Mouse (Mus musculus) neural tube, embryonic 13.5 days (tissue): ENCODE data around the gene Nhsl2. TPM values are rescaled to one million over a fixed set of nuclear protein-coding genes. Genes with fewer than 3 reads are reported as not detected.

ENCODE experiments used
- ATAC-seq: fragments of 200-750 bp; cut with Nextera tagmentation; 2 replicates; pipeline ENCODE4 v1.8.0; 2017; ENCODE audit warnings: low read depth, mild to moderate bottlenecking, moderate TSS enrichment, moderate library complexity
- H3K27ac ChIP-seq: fragments of 300-500 bp; sonication (generic); replicated peaks from 2 replicates; pipeline ENCODE4 v1.5.1; 2015; ENCODE audit warnings: moderate library complexity, mild to moderate bottlenecking, inconsistent platforms
- H3K27me3 ChIP-seq: fragments of 300-500 bp; sonication (generic); 2 replicates; pipeline ENCODE4 v1.6.1; 2015; ENCODE audit warnings: mild to moderate bottlenecking, inconsistent platforms
- H3K36me3 ChIP-seq: fragments of 300-500 bp; sonication (generic); 2 replicates; pipeline ENCODE4 v1.6.1; 2015; ENCODE audit warnings: mild to moderate bottlenecking, inconsistent platforms
- H3K4me1 ChIP-seq: fragments of 300-500 bp; sonication (generic); replicated peaks from 2 replicates; pipeline ENCODE4 v1.6.1; 2015; ENCODE audit warnings: inconsistent platforms
- H3K4me2 ChIP-seq: fragments of 300-500 bp; sonication (generic); 2 replicates; pipeline ENCODE4 v1.6.1; 2015; ENCODE audit warnings: inconsistent platforms, mild to moderate bottlenecking, moderate library complexity
- H3K4me3 ChIP-seq: fragments of 300-500 bp; sonication (generic); 2 replicates; pipeline ENCODE4 v1.5.1; 2015; ENCODE audit warnings: mild to moderate bottlenecking, inconsistent platforms
- H3K9ac ChIP-seq: fragments of 300-500 bp; sonication (generic); 2 replicates; pipeline ENCODE4 v1.6.1; 2015; ENCODE audit warnings: moderate library complexity, mild to moderate bottlenecking, inconsistent platforms
- H3K9me3 ChIP-seq: fragments of 300-500 bp; sonication (generic); 2 replicates; pipeline ENCODE4 v1.6.1; 2016; ENCODE audit warnings: inconsistent platforms
- WGBS: fragments of 180-500 bp; shearing (Covaris S2); methylation state at CpG from one replicate; pipeline ENCODE4 v1.1.7; 2015; 5-methylcytosine and 5-hydroxymethylcytosine counted together
- polyA plus RNA-seq: library from polyadenylated mRNA; unstranded; fragments of >200 nt; fragmentation: Nextera tagmentation; extraction: Ambion mirVana; gene quantifications from 2 replicates; pipeline ENCODE4 v1.2.1, GENCODE M21; 2015

Gene Nhsl2
- polyA plus RNA-seq, 1 experiment from 2014 or later, result 4.6 TPM

DNA sequence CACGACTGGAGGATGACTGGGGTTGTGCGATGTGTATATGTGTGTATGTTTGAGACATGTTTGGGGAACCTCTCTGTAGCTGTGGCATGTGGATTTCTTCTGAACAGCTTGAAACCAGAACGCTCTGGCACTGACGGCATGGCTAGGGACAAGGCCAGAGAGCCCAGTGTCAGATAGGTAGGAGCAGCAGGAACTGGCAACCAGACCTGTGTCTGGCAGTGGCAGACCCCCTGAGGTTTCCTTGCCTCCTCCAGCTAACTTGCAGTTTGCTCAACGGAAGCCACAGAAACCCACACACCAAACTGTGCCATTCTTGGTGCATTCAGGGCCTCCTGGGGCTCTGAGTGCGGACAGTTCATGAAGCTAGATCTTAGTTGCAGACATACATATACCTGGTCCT, 81.1 kb downstream of the Nhsl2 start:
- no peaks in the 10 kb centered on the region for H3K4me1 ChIP-seq
- H3K4me3 ChIP-seq, result no peak overlapping the region
- no peak overlapping the region for H3K9ac ChIP-seq
- no peaks in the 10 kb centered on the region for H3K9me3 ChIP-seq
- no peaks in the 10 kb centered on the region for H3K36me3 ChIP-seq
- no peak for ATAC-seq
- 90% methylated on average over 6 of the region's 6 CpGs for WGBS
- H3K27me3 ChIP-seq, result peaks cover 54% of the 10 kb centered on the region
- H3K4me2 ChIP-seq, result no peak overlapping the region
- no peak overlapping the region for H3K27ac ChIP-seq

GRCm38 (mm10) chrX:101931016-101931415, 81.8 kb downstream of the Nhsl2 start:
- peaks cover 56% of the 10 kb centered on the region for H3K27me3 ChIP-seq
- H3K36me3 ChIP-seq, result no peaks in the 10 kb centered on the region
- no peak for ATAC-seq
- WGBS, result 83% methylated on average over 5 of the region's 5 CpGs
- no peak overlapping the region for H3K9ac ChIP-seq
- no peak overlapping the region for H3K27ac ChIP-seq
- no peaks in the 10 kb centered on the region for H3K9me3 ChIP-seq
- no peak overlapping the region for H3K4me3 ChIP-seq
- H3K4me1 ChIP-seq, result no peaks in the 10 kb centered on the region
- H3K4me2 ChIP-seq, result no peak overlapping the region

DNA sequence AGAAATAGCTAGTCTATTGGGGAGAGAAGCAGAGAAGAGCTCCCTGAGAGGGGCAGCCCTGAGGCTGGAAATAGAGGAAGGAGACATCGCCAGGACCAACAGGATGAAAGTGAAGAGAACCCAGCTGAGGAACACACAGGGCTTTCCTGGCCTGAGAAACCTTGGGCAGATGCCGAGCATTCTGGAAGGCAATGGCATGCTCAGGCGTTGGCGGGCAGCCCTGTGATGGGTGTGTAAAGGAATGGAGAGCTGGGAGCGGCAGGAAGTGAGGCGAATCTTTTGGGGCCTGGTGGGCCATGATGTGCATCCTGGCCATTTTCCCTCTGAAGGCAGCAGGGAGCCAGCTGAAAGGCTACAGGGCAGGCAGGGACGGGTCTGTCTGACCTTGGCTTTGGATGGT, 83.1 kb downstream of the Nhsl2 start:
- peaks cover 59% of the 10 kb centered on the region for H3K27me3 ChIP-seq
- no peak for ATAC-seq

DNA sequence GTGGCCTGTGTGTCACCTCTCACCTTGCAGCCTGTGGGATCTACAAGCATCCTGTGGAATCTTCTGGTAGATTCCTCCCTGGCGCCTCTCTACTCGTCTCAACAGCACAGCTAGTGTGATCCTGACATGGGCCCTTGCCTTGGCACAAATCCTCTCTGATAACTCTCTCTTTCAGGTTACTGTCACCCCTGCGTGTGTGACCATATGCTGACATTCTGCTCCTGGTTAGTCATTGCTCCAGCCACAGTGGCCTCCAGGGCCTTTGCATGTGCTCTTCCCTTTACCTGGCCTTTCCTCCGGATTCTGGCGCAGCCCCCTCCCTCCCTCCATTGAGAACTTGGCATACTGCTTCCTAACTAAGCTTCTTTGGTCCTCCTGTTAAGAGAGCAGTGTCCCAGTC, 84.2 kb downstream of the Nhsl2 start:
- no peak for ATAC-seq
- 90% methylated on average over 5 of the region's 5 CpGs for WGBS
- H3K27me3 ChIP-seq, result peaks cover 59% of the 10 kb centered on the region

More for the DNA sequence above, 83.1 kb downstream of the Nhsl2 start:
- 85% methylated on average over 7 of the region's 7 CpGs for WGBS
- no peak overlapping the region for H3K27ac ChIP-seq
- H3K4me1 ChIP-seq, result no peaks in the 10 kb centered on the region
- H3K9me3 ChIP-seq, result no peaks in the 10 kb centered on the region
- no peak overlapping the region for H3K4me2 ChIP-seq
- H3K4me3 ChIP-seq, result no peak overlapping the region
- H3K36me3 ChIP-seq, result no peaks in the 10 kb centered on the region
- H3K9ac ChIP-seq, result no peak overlapping the region

GRCm38 (mm10) chrX:101935291-101935840, 86.2 kb downstream of the Nhsl2 start:
- H3K27ac ChIP-seq, result no peak overlapping the region
- H3K4me2 ChIP-seq, result no peak overlapping the region
- H3K36me3 ChIP-seq, result no peaks in the 10 kb centered on the region
- H3K9me3 ChIP-seq, result no peaks in the 10 kb centered on the region
- ATAC-seq, result no peak
- H3K4me3 ChIP-seq, result no peak overlapping the region
- H3K4me1 ChIP-seq, result no peaks in the 10 kb centered on the region
- H3K27me3 ChIP-seq, result peaks cover 61% of the 10 kb centered on the region
- H3K9ac ChIP-seq, result no peak overlapping the region
- WGBS, result 32% methylated on average over 3 of the region's 3 CpGs

More for the DNA sequence above, 84.2 kb downstream of the Nhsl2 start:
- Histone ChIP-seq H3K4me1 (no peaks in the 10 kb centered on the region), H3K36me3 (no peaks in the 10 kb centered on the region), H3K27ac (no peak overlapping the region), H3K4me2 (no peak overlapping the region), H3K4me3 (no peak overlapping the region), H3K9ac (no peak overlapping the region), H3K9me3 (no peaks in the 10 kb centered on the region)

DNA sequence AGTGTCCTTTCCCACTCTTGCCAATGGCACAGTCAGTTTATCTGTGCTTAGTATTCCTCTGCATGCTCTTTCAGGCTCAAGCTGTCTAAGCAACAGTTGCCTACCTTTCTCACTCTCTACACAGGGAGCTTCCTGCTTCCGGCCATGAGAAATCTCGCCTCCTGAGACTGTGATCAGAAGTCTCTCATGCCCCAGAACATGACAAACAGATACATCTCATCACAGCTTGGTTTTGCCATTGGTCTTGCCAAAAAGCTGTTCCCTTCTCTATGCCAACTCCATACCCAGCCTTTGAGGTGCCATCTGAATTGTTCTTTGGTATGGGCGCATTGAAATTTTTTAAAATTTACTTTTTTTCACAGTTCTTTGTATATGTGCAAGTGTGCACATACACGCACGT, 90.3 kb downstream of the Nhsl2 start:
- peaks cover 64% of the 10 kb centered on the region for H3K27me3 ChIP-seq
- WGBS, result 88% methylated on average over 5 of the region's 5 CpGs

GRCm38 (mm10) chrX:101942461-101942896, 93.3 kb downstream of the Nhsl2 start:
- peak; percentile 89 for ATAC-seq
- H3K4me1 ChIP-seq, result no peaks in the 10 kb centered on the region
- H3K9ac ChIP-seq, result no peak overlapping the region
- H3K27ac ChIP-seq, result no peak overlapping the region
- no peaks in the 10 kb centered on the region for H3K9me3 ChIP-seq
- no peak overlapping the region for H3K4me2 ChIP-seq
- H3K4me3 ChIP-seq, result no peak overlapping the region
- 14% methylated on average over 6 of the region's 6 CpGs for WGBS
- H3K36me3 ChIP-seq, result no peaks in the 10 kb centered on the region
- peaks cover 63% of the 10 kb centered on the region for H3K27me3 ChIP-seq

More for the DNA sequence above, 90.3 kb downstream of the Nhsl2 start:
- ATAC-seq, result no peak
- H3K4me2 ChIP-seq, result no peak overlapping the region
- no peak overlapping the region for H3K27ac ChIP-seq
- no peaks in the 10 kb centered on the region for H3K4me1 ChIP-seq
- H3K36me3 ChIP-seq, result no peaks in the 10 kb centered on the region
- H3K4me3 ChIP-seq, result no peak overlapping the region
- no peak overlapping the region for H3K9ac ChIP-seq
- no peaks in the 10 kb centered on the region for H3K9me3 ChIP-seq

GRCm38 (mm10) chrX:101943743-101944142, 94.6 kb downstream of the Nhsl2 start:
- no peak for ATAC-seq
- no peaks in the 10 kb centered on the region for H3K4me1 ChIP-seq
- no peak overlapping the region for H3K9ac ChIP-seq
- no peaks in the 10 kb centered on the region for H3K36me3 ChIP-seq
- H3K4me2 ChIP-seq, result no peak overlapping the region
- H3K27me3 ChIP-seq, result peaks cover 66% of the 10 kb centered on the region
- H3K9me3 ChIP-seq, result no peaks in the 10 kb centered on the region
- H3K4me3 ChIP-seq, result no peak overlapping the region
- no peak overlapping the region for H3K27ac ChIP-seq
- 83% methylated on average over 2 of the region's 2 CpGs for WGBS

- H3K9me3 ChIP-seq, result no peaks in the 10 kb centered on the region
- no peak overlapping the region for H3K4me2 ChIP-seq
- H3K36me3 ChIP-seq, result no peaks in the 10 kb centered on the region
- 90% methylated on average over 2 of the region's 2 CpGs for WGBS
- H3K27me3 ChIP-seq, result peaks cover 64% of the 10 kb centered on the region
- no peak for ATAC-seq
- H3K27ac ChIP-seq, result no peak overlapping the region
- no peaks in the 10 kb centered on the region for H3K4me1 ChIP-seq
- H3K4me3 ChIP-seq, result no peak overlapping the region
- H3K9ac ChIP-seq, result no peak overlapping the region
Measured at GRCm38 (mm10) chrX:101944761-101945330, 95.7 kb downstream of the Nhsl2 start.

- H3K4me3 ChIP-seq, result no peak overlapping the region
- no peaks in the 10 kb centered on the region for H3K36me3 ChIP-seq
- no peak overlapping the region for H3K27ac ChIP-seq
- no peak for ATAC-seq
- no peak overlapping the region for H3K4me2 ChIP-seq
- WGBS, result 86% methylated on average over 6 of the region's 6 CpGs
- no peak overlapping the region for H3K9ac ChIP-seq
- H3K4me1 ChIP-seq, result no peaks in the 10 kb centered on the region
- no peaks in the 10 kb centered on the region for H3K9me3 ChIP-seq
- peaks cover 74% of the 10 kb centered on the region for H3K27me3 ChIP-seq
Measured at GRCm38 (mm10) chrX:101952436-101952835, 103.3 kb downstream of the Nhsl2 start.

DNA sequence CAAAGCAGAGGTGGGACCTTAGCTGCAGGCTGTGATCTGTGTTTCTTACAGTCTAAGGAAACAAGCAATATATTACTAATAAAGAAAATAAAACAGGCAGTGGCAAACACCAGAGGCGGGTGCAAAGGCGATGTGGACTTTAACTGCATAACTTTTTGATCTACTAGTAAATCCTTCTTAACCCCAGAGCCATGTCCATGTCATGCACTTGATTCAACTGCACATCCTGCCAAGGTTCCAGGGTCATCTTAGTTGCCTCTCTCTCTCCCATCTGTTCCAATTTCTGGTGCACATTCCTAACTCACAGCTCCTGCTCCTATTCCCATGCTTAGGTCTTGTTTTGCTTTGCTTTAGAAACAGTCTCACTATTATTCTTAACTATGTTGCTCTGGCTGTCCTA, 104.1 kb downstream of the Nhsl2 start:
- Histone ChIP-seq H3K9me3 (no peaks in the 10 kb centered on the region), H3K4me2 (no peak overlapping the region), H3K9ac (no peak overlapping the region), H3K4me1 (no peaks in the 10 kb centered on the region), H3K4me3 (no peak overlapping the region), H3K27me3 (peaks cover 70% of the 10 kb centered on the region), H3K36me3 (no peaks in the 10 kb centered on the region), H3K27ac (no peak overlapping the region)
- ATAC-seq, result no peak
- WGBS, result 96% methylated on average over 2 of the region's 2 CpGs

GRCm38 (mm10) chrX:101953787-101954491, 104.8 kb downstream of the Nhsl2 start:
- peaks cover 72% of the 10 kb centered on the region for H3K27me3 ChIP-seq
- no peaks in the 10 kb centered on the region for H3K36me3 ChIP-seq
- no peak overlapping the region for H3K27ac ChIP-seq
- ATAC-seq, result peak; percentile 99
- peak overlapping the region; percentile 56 for H3K4me2 ChIP-seq
- 13% methylated on average over 30 of the region's 30 CpGs for WGBS
- no peaks in the 10 kb centered on the region for H3K9me3 ChIP-seq
- H3K4me1 ChIP-seq, result no peaks in the 10 kb centered on the region
- peak overlapping the region; percentile 60 for H3K9ac ChIP-seq
- peak overlapping the region; percentile 33 for H3K4me3 ChIP-seq
